Mouse (Mus musculus): Measurements from ENCODE around the gene Rbm45.

DNA sequence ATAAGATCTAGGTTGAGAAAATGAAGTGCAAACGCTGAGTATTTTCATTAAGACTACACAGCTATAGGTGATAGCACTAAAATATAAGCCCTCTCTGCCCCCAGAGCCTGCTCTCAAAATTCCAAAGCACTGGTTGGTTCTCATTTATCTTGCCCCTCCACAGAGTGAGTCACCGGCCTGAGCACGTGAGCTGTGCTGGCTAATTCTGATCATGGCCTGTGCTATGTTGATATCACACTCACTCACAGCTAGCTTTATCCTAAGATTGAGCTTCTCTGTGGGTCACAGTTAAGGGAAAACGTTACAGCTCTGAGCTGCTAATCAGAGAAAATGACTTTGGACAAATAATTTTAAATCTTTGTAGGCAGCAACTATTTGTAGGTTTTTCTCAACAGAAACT, 2.5 kb downstream of the Rbm45 start:
- TF ChIP-seq CTCF (IDR thresholded peaks at IDR 0.05; ENCODE audit: extremely low read depth, insufficient read depth, low read length) (no peak), POLR2A (IDR thresholded peaks at IDR 0.05; ENCODE audit: extremely low read depth, insufficient read depth, low read length) (no peak)
